Mouse (Mus musculus) urinary bladder, postnatal 10 days (tissue): Measurements from ENCODE around the gene Hs3st3a1.

Experiments used
- DNase-seq: peaks from one replicate; pipeline ENCODE4 v3.0.0; 2022; ENCODE audit warnings: low spot score

Hs3st3a1 gene

DNA sequence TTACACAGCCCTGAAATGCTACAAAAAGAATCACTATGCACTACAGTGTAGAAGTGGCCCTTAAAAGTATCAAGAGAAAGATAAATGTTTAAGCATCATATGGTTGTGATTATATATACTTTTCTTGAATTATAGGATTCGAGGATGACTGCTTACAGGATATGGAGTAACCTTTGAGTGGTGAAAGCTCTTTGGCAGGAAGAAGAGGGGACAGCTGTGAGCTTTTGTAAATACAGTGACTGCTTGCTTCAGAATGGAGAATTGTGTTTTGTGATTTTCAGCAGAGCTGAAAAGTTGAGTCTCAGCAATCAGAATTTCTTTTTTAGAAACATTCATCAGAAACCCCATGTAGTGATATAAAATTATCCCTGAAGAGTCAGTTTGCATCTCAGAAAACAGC, 124.3 kb downstream of the Hs3st3a1 start:
- DNase-seq = no peak

DNA sequence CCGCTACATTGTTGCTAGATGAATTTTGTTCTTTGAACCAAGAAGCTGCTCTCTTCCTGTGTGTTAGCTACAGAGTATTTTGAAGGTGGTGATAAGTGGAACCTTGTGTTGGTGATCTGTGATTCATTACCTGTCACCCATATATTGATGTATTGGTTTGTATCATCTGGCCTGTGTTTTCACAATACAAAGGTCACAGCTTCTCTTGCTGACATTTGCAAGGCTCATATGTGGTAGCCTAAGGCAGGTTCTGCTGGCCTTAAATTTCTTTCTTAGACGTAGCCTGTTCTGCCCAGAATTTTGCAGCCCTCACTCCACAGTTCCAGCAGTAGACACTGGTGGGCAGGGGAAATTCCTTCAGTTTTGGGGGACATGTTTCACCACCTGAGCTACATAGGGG, 125.3 kb downstream of the Hs3st3a1 start:
- no peak for DNase-seq

DNA sequence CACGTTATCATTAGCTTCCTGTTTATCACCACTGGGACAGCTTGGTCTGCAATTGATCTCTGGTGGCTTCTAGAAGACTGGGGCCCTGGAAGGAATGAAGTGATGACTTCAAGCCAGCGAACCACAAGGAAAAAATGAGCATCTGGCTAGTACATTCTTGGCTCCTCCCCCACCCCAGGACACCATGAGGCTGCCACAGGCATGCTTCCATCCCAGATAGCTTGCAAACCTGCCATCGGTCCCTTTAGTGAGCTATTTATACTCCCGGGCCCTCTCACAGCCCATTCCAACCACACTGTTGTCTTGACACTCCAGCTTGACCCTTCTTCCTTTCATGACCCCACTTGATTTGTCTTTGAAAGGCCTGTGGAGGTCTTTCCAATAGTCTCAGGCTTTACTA, 127.6 kb downstream of the Hs3st3a1 start:
- DNase-seq = no peak
